Mouse (Mus musculus) kidney, embryonic 15.5 days (tissue): ENCODE measurements around the gene Plp1. TPM values are rescaled to one million over a fixed set of nuclear protein-coding genes. Genes with fewer than 3 reads are reported as not detected.

Experiments
- ATAC-seq: fragments of 200-750 bp; cut with Nextera tagmentation; replicated peaks from 2 replicates; pipeline ENCODE4 v1.8.0; 2017; ENCODE audit warnings: moderate TSS enrichment; ENCODE audit not compliant: low FRiP score
- H3K27ac ChIP-seq: fragments of 300-500 bp; sonication (generic); 2 replicates; pipeline ENCODE4 v1.5.1; 2015; ENCODE audit warnings: mild to moderate bottlenecking, inconsistent platforms
- H3K27me3 ChIP-seq: fragments of 300-500 bp; sonication (generic); 2 replicates; pipeline ENCODE4 v1.6.1; 2015; ENCODE audit warnings: inconsistent platforms
- H3K36me3 ChIP-seq: fragments of 300-500 bp; sonication (generic); 2 replicates; pipeline ENCODE4 v1.6.1; 2015; ENCODE audit warnings: inconsistent platforms
- H3K4me1 ChIP-seq: fragments of 300-500 bp; sonication (generic); 2 replicates; pipeline ENCODE4 v1.6.1; 2015; ENCODE audit warnings: inconsistent platforms
- H3K4me2 ChIP-seq: fragments of 300-500 bp; sonication (generic); 2 replicates; pipeline ENCODE4 v1.6.1; 2015; ENCODE audit warnings: moderate library complexity, mild to moderate bottlenecking, inconsistent platforms
- H3K4me3 ChIP-seq: fragments of 300-500 bp; sonication (generic); replicated peaks from 2 replicates; pipeline ENCODE4 v1.5.1; 2015; ENCODE audit warnings: mild to moderate bottlenecking, inconsistent platforms
- H3K9ac ChIP-seq: fragments of 300-500 bp; sonication (generic); 2 replicates; pipeline ENCODE4 v1.6.1; 2015; ENCODE audit warnings: mild to moderate bottlenecking, inconsistent platforms
- H3K9me3 ChIP-seq: fragments of 300-500 bp; sonication (generic); replicated peaks from 2 replicates; pipeline ENCODE4 v1.6.1; 2016; ENCODE audit warnings: inconsistent platforms
- WGBS: fragments of 180-500 bp; shearing (Covaris S2); methylation state at CpG from one replicate; pipeline ENCODE4 v1.1.7; 2015; ENCODE audit warnings: mixed read lengths; 5-methylcytosine and 5-hydroxymethylcytosine counted together
- polyA plus RNA-seq: library from polyadenylated mRNA; unstranded; fragments of >200 nt; fragmentation: Nextera tagmentation; extraction: Ambion mirVana; gene quantifications from 2 replicates; pipeline ENCODE4 v1.2.1, GENCODE M21; 2015

Plp1 gene
- 3.4 and 4.7 TPM in 2 replicates for polyA plus RNA-seq

- peaks cover 26% of the 10 kb centered on the region; the same call in 1 of the 2 replicates for H3K27me3 ChIP-seq
- no peak for ATAC-seq
- H3K4me1 ChIP-seq = no peaks in the 10 kb centered on the region
- no peak within 1 kb of the TSS for H3K9ac ChIP-seq
- H3K4me2 ChIP-seq = no peak within 1 kb of the TSS
- H3K27ac ChIP-seq = no peak within 1 kb of the TSS
- H3K36me3 ChIP-seq = no peaks in the 10 kb centered on the region
- 23% methylated on average over 1 of the region's 1 CpGs for WGBS
- H3K4me3 ChIP-seq = no peak within 1 kb of the TSS
- no peaks in the 10 kb centered on the region for H3K9me3 ChIP-seq
Measured at GRCm38 (mm10) chrX:136822371-136822770, at the start of gene Plp1. TSS of gene Plp1 (plus strand) at chrX:136822671.

GRCm38 (mm10) chrX:136773035-136773434 is 49.4 kb upstream of the Plp1 start:
- Histone ChIP-seq H3K4me2 (no peak overlapping the region), H3K4me1 (no peaks in the 10 kb centered on the region), H3K36me3 (no peaks in the 10 kb centered on the region), H3K27ac (no peak overlapping the region), H3K9ac (no peak overlapping the region), H3K9me3 (no peaks in the 10 kb centered on the region), H3K27me3 (peaks cover 18% of the 10 kb centered on the region; the same call in 1 of the 2 replicates), H3K4me3 (no peak overlapping the region)
- ATAC-seq = no peak
- WGBS = 68% methylated on average over 1 of the region's 1 CpGs

GRCm38 (mm10) chrX:136778046-136778445 is 44.4 kb upstream of the Plp1 start:
- WGBS = 74% methylated on average over 3 of the region's 3 CpGs
- Histone ChIP-seq H3K9ac (no peak overlapping the region), H3K36me3 (no peaks in the 10 kb centered on the region), H3K27ac (no peak overlapping the region), H3K4me3 (no peak overlapping the region), H3K27me3 (peaks cover 41% of the 10 kb centered on the region; the same call in 1 of the 2 replicates), H3K9me3 (no peaks in the 10 kb centered on the region), H3K4me2 (no peak overlapping the region), H3K4me1 (no peaks in the 10 kb centered on the region)
- ATAC-seq = no peak

- 43% methylated on average over 2 of the region's 2 CpGs for WGBS
- H3K27ac ChIP-seq = no peak overlapping the region
- no peak overlapping the region for H3K4me3 ChIP-seq
- no peak for ATAC-seq
- H3K4me1 ChIP-seq = no peaks in the 10 kb centered on the region
- no peaks in the 10 kb centered on the region for H3K9me3 ChIP-seq
- H3K9ac ChIP-seq = no peak overlapping the region
- peaks cover 37% of the 10 kb centered on the region for H3K27me3 ChIP-seq
- no peak overlapping the region for H3K4me2 ChIP-seq
- no peaks in the 10 kb centered on the region for H3K36me3 ChIP-seq
Measured at GRCm38 (mm10) chrX:136779262-136779661, 43.2 kb upstream of the Plp1 start.

GRCm38 (mm10) chrX:136780041-136780440 is 42.4 kb upstream of the Plp1 start, which contains the start of gene Glra4:
TSS of gene Glra4 (minus strand) at chrX:136780141.
- no peak within 1 kb of the TSS for H3K4me3 ChIP-seq
- no peak within 1 kb of the TSS for H3K9ac ChIP-seq
- peaks cover 44% of the 10 kb centered on the region for H3K27me3 ChIP-seq
- ATAC-seq = no peak
- no peak within 1 kb of the TSS for H3K4me2 ChIP-seq
- H3K36me3 ChIP-seq = no peaks in the 10 kb centered on the region
- WGBS = 79% methylated on average over 3 of the region's 3 CpGs
- H3K4me1 ChIP-seq = no peaks in the 10 kb centered on the region
- H3K9me3 ChIP-seq = no peaks in the 10 kb centered on the region
- no peak within 1 kb of the TSS for H3K27ac ChIP-seq

GRCm38 (mm10) chrX:136789446-136789845 is 33.0 kb upstream of the Plp1 start:
- H3K9ac ChIP-seq = no peak overlapping the region
- 84% methylated on average over 4 of the region's 4 CpGs for WGBS
- no peaks in the 10 kb centered on the region for H3K9me3 ChIP-seq
- H3K4me1 ChIP-seq = no peaks in the 10 kb centered on the region
- no peak for ATAC-seq
- H3K36me3 ChIP-seq = 0 out of 2 replicates have a peak, but pooled peaks cover 5% of the 10 kb centered on the region
- H3K4me2 ChIP-seq = no peak overlapping the region
- no peak overlapping the region for H3K27ac ChIP-seq
- peaks cover 20% of the 10 kb centered on the region for H3K27me3 ChIP-seq
- H3K4me3 ChIP-seq = no peak overlapping the region

GRCm38 (mm10) chrX:136797223-136797622 is 25.2 kb upstream of the Plp1 start:
- ATAC-seq = no peak
- Histone ChIP-seq H3K27ac (no peak overlapping the region), H3K36me3 (no peaks in the 10 kb centered on the region), H3K4me3 (no peak overlapping the region), H3K27me3 (peaks cover 21% of the 10 kb centered on the region; the same call in 1 of the 2 replicates), H3K9ac (no peak overlapping the region), H3K4me1 (no peaks in the 10 kb centered on the region), H3K9me3 (no peaks in the 10 kb centered on the region), H3K4me2 (no peak overlapping the region)
- WGBS = 59% methylated on average over 2 of the region's 2 CpGs

- 85% methylated on average over 6 of the region's 6 CpGs for WGBS
- no peak overlapping the region for H3K4me3 ChIP-seq
Measured at GRCm38 (mm10) chrX:136819752-136820151, 2.7 kb upstream of the Plp1 start.

GRCm38 (mm10) chrX:136820250-136820649 is 2.2 kb upstream of the Plp1 start:
- ATAC-seq = peak; percentile 58; the same call in 1 of the 2 replicates
- Histone ChIP-seq H3K4me1 (no peaks in the 10 kb centered on the region), H3K27me3 (peaks cover 32% of the 10 kb centered on the region), H3K9me3 (no peaks in the 10 kb centered on the region), H3K4me3 (no peak overlapping the region), H3K27ac (no peak overlapping the region), H3K36me3 (no peaks in the 10 kb centered on the region), H3K9ac (no peak overlapping the region), H3K4me2 (no peak overlapping the region)
- WGBS = 12% methylated on average over 1 of the region's 1 CpGs

More at GRCm38 (mm10) chrX:136819752-136820151, 2.7 kb upstream of the Plp1 start:
- peaks cover 33% of the 10 kb centered on the region for H3K27me3 ChIP-seq
- no peak overlapping the region for H3K4me2 ChIP-seq
- no peaks in the 10 kb centered on the region for H3K9me3 ChIP-seq
- no peak overlapping the region for H3K9ac ChIP-seq
- H3K27ac ChIP-seq = no peak overlapping the region
- H3K36me3 ChIP-seq = no peaks in the 10 kb centered on the region
- ATAC-seq = no peak
- no peaks in the 10 kb centered on the region for H3K4me1 ChIP-seq

- WGBS = 66% methylated on average over 4 of the region's 4 CpGs
- no peak for ATAC-seq
- H3K9ac ChIP-seq = no peak overlapping the region
Measured at GRCm38 (mm10) chrX:136825016-136825415, 2.5 kb downstream of the Plp1 start.

GRCm38 (mm10) chrX:136828610-136829009 is 6.1 kb downstream of the Plp1 start:
- H3K27me3 ChIP-seq = 0 out of 2 replicates have a peak, but pooled peaks cover 6% of the 10 kb centered on the region
- no peaks in the 10 kb centered on the region for H3K4me1 ChIP-seq
- no peak overlapping the region for H3K4me3 ChIP-seq
- no peak for ATAC-seq
- H3K36me3 ChIP-seq = no peaks in the 10 kb centered on the region
- H3K4me2 ChIP-seq = no peak overlapping the region
- no peaks in the 10 kb centered on the region for H3K9me3 ChIP-seq
- no peak overlapping the region for H3K9ac ChIP-seq
- H3K27ac ChIP-seq = no peak overlapping the region

More at GRCm38 (mm10) chrX:136825016-136825415, 2.5 kb downstream of the Plp1 start:
- Histone ChIP-seq H3K36me3 (no peaks in the 10 kb centered on the region), H3K4me1 (no peaks in the 10 kb centered on the region), H3K27me3 (0 out of 2 replicates have a peak, but pooled peaks cover 17% of the 10 kb centered on the region), H3K4me3 (no peak overlapping the region), H3K9me3 (no peaks in the 10 kb centered on the region), H3K27ac (no peak overlapping the region), H3K4me2 (no peak overlapping the region)

- Histone ChIP-seq H3K4me3 (no peak overlapping the region), H3K4me2 (no peak overlapping the region), H3K27ac (no peak overlapping the region), H3K36me3 (no peaks in the 10 kb centered on the region), H3K4me1 (no peaks in the 10 kb centered on the region), H3K9ac (no peak overlapping the region), H3K27me3 (no peaks in the 10 kb centered on the region; the same call in 1 of the 2 replicates), H3K9me3 (no peaks in the 10 kb centered on the region)
- ATAC-seq = no peak
- WGBS = 37% methylated on average over 3 of the region's 3 CpGs
Measured at GRCm38 (mm10) chrX:136850300-136850699, 27.8 kb downstream of the Plp1 start.
